Comparison of ENCODE assay signal across 10 mouse cellular contexts in the genomic region with DNA sequence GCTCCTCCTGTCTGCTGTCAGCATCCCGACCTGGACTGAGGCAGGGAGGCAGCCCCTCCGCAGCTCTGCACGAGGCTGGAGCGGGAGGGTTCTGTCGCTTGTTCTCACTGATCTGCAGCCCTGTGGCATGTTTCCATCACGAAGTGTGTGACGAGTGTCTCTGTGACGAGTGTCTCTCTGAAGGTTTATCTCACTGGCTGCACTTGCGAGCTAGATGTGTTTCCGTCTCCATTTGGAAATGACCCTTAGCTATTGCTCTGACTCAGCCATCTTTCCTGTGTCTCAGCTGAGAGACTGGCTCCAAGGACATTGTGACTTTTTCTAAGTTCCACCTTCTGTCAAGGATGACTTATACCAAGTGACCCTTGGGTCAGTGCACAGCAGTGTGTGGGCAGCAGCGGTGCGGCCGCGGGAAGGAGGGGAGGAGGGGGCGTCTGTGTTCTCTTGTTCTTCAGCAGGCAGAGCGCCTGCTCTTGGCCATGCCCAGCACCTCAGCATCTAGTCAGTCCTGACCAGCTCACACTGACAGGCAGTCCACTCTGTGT. TPM values are rescaled to one million over a fixed set of nuclear protein-coding genes. Genes with fewer than 3 reads are reported as not detected.
"Had no signal": no experiment of that assay in that cellular context is flagged by ENCODE, and none has a peak within 500 bp of the region (broad histone marks: within the 10 kb centered on the region; RNA-seq: fewer than 3 reads in every experiment).

No protein-coding gene starts in this region.

- ATAC-seq: liver, embryonic 12.5 days had no signal

- DNase-seq: kidney, adult 8-10 months; kidney, postnatal 36 days; layer of hippocampus, adult 9-11 months; layer of hippocampus, postnatal 36 days; lung, embryonic 14.5 days; lung, postnatal 10 days; lung, postnatal 4 days; midbrain, embryonic 14.5 days had no signal

RNA-seq across cellular contexts. Expression of gene Svop, which starts 15.1 kb away (rescaled TPM):
- total RNA-seq: megakaryocyte, adult 5-6 weeks had no signal
- polyA plus RNA-seq: liver, embryonic 12.5 days had no signal
